Mouse (Mus musculus) forebrain, embryonic 16.5 days (tissue): ENCODE measurements around the gene Ica1. TPM values are rescaled to one million over a fixed set of nuclear protein-coding genes. Genes with fewer than 3 reads are reported as not detected.

Experiments
- ATAC-seq: fragments of 200-750 bp; cut with Nextera tagmentation; 2 replicates; pipeline ENCODE4 v1.8.0; 2017; ENCODE audit warnings: mild to moderate bottlenecking, moderate library complexity
- H3K27ac ChIP-seq: fragments of 300-500 bp; sonication (generic); 2 replicates; pipeline ENCODE4 v1.5.1; 2014; ENCODE audit warnings: low read length, control low read depth
- H3K27me3 ChIP-seq: fragments of 300-500 bp; sonication (generic); replicated peaks from 2 replicates; pipeline ENCODE4 v1.6.1; 2014; ENCODE audit warnings: low read length; ENCODE audit not compliant: control insufficient read depth, insufficient read depth
- H3K36me3 ChIP-seq: fragments of 300-500 bp; sonication (generic); 2 replicates; pipeline ENCODE4 v1.6.1; 2014; ENCODE audit not compliant: control insufficient read depth, insufficient read depth
- H3K4me1 ChIP-seq: fragments of 300-500 bp; sonication (generic); replicated peaks from 2 replicates; pipeline ENCODE4 v1.6.1; 2014; ENCODE audit warnings: low read length; ENCODE audit not compliant: control insufficient read depth, insufficient read depth
- H3K4me2 ChIP-seq: fragments of 300-500 bp; sonication (generic); 2 replicates; pipeline ENCODE4 v1.6.1; 2014; ENCODE audit warnings: mild to moderate bottlenecking, low read length, control low read depth
- H3K4me3 ChIP-seq: fragments of 300-500 bp; sonication (generic); replicated peaks from 2 replicates; pipeline ENCODE4 v1.5.1; 2014; ENCODE audit warnings: mild to moderate bottlenecking, low read length, control low read depth
- H3K9ac ChIP-seq: fragments of 300-500 bp; sonication (generic); replicated peaks from 2 replicates; pipeline ENCODE4 v1.6.1; 2014; ENCODE audit warnings: low read depth, low read length, control low read depth
- H3K9me3 ChIP-seq: fragments of 300-500 bp; sonication (generic); 2 replicates; pipeline ENCODE4 v1.6.1; 2016; ENCODE audit warnings: low read length; ENCODE audit not compliant: control insufficient read depth
- WGBS: fragments of 180-500 bp; shearing (Covaris S2); extraction: QIAGEN DNeasy Blood & Tissue Kit; methylation state at CpG from one replicate; pipeline ENCODE4 v1.1.7; 2014; 5-methylcytosine and 5-hydroxymethylcytosine counted together
- polyA plus RNA-seq: library from polyadenylated mRNA; unstranded; fragments of >200 nt; fragmentation: Nextera tagmentation; extraction: Ambion mirVana; gene quantifications from 2 replicates; pipeline ENCODE4 v1.2.1, GENCODE M21; 2015

Gene Ica1
- polyA plus RNA-seq, 1 experiment from 2014 or later = 55.6 TPM

DNA sequence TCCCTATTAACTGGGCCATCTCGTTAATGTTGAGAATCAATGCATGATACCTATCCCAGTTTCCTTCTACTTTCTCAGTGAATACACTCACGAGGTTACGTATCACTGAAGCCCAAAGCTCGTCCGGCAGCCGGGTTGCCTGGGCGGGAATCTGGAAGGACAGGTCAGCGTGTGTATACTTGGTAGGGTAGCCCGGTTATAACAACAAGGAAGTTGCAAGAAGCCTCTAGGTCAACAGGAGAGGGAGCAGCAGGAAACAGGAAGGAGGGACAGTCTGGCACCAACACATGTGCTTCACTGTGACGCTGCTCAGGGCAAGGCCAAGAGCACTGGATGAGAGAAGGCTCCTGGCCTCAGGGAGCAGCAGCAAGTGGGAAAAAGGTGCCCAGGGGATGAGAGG lies 7.9 kb downstream of the Ica1 start:
- H3K9me3 ChIP-seq = no peaks in the 10 kb centered on the region
- 65% methylated on average over 10 of the region's 10 CpGs for WGBS
- H3K4me3 ChIP-seq = no peak overlapping the region
- H3K4me1 ChIP-seq = no peaks in the 10 kb centered on the region
- H3K27me3 ChIP-seq = no peaks in the 10 kb centered on the region
- H3K9ac ChIP-seq = no peak overlapping the region
- no peak for ATAC-seq
- H3K4me2 ChIP-seq = no peak overlapping the region
- no peaks in the 10 kb centered on the region for H3K36me3 ChIP-seq
- H3K27ac ChIP-seq = no peak overlapping the region

DNA sequence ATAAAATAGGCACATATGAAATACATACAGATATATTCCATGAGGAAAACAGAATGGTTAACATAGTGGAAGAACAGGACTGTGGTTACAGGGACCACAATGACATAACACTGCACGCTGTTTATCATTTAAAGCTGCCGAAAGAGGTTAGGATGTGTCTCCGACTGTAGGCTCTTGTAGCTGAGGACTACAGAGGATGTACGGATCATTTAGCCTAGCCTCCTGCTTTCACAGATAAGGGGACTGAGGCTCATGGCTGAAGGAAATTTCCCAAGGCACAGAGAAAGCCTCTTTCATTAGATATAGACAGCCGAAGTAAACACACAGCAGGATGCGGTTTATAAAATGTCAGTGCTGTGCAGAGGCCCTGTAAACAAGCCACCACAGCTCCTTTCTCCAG lies 8.5 kb downstream of the Ica1 start:
- Histone ChIP-seq H3K4me3 (no peak overlapping the region), H3K27ac (no peak overlapping the region), H3K9ac (no peak overlapping the region), H3K36me3 (no peaks in the 10 kb centered on the region), H3K27me3 (no peaks in the 10 kb centered on the region), H3K9me3 (no peaks in the 10 kb centered on the region), H3K4me2 (no peak overlapping the region), H3K4me1 (no peaks in the 10 kb centered on the region)
- WGBS = 45% methylated on average over 6 of the region's 6 CpGs
- ATAC-seq = no peak

DNA sequence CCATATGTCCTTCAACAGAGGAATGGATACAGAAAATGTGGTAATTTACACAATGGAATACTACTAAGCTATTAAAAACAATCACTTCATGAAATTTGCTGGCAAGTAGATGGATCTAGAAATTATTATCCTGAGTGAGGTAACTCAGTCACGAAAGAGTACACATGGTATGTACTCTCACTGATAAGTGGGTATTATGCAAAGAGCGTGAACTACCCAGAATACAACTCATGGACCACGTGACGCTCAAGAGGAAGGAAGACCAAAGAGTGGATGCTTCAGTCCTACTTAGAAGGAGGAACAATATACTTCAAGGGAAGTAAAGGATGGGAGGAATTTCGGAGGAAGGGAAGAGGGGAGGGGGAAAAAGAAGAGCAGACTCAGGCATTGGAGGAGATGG lies 11.6 kb downstream of the Ica1 start:
- Histone ChIP-seq H3K4me2 (no peak overlapping the region), H3K36me3 (no peaks in the 10 kb centered on the region), H3K4me1 (no peaks in the 10 kb centered on the region), H3K9me3 (no peaks in the 10 kb centered on the region), H3K4me3 (no peak overlapping the region), H3K27me3 (no peaks in the 10 kb centered on the region), H3K27ac (no peak overlapping the region), H3K9ac (no peak overlapping the region)
- no peak for ATAC-seq
- WGBS = 88% methylated on average over 5 of the region's 5 CpGs

DNA sequence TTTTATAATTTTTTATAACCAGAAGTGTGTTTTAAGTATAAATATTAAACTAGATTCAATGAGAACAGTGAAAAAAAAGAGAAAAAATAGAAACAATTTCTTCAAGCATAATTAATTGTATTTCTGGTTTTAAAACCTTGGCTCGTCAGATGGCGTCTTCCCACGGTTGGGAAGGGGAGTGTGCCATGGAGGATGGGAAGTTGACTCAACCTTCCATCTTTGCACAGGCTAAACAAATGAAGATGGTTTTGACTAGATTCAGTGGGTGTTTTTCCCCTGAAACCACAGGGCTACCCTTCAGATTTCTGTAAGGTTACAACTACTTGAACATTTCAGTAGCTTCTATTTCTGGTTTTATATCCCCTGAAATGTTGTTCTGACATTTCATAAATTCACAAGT lies 12.5 kb downstream of the Ica1 start:
- Histone ChIP-seq H3K4me3 (no peak overlapping the region), H3K27me3 (no peaks in the 10 kb centered on the region), H3K27ac (no peak overlapping the region), H3K4me1 (no peaks in the 10 kb centered on the region), H3K9ac (no peak overlapping the region), H3K4me2 (no peak overlapping the region), H3K9me3 (no peaks in the 10 kb centered on the region), H3K36me3 (no peaks in the 10 kb centered on the region)
- no peak for ATAC-seq
- WGBS = 97% methylated on average over 3 of the region's 3 CpGs

DNA sequence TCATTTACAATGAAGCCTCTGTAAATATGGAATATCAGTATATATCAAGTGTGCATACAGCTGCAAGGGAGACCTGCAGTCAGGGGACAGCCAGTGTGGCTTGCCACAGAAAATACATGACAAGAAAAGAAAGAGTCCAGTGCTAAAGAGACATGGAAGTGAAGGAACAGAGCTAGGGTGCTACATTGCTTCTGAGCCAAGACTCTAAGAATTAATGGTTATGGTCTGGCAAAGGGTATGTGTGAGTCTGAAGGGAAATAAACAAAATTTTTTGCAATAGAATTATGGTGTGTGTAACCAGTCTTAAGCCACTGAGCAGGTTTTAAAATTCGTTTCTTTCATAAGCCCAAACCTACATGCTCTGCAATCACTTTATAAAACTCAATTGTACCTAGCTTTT lies 13.2 kb downstream of the Ica1 start:
- Histone ChIP-seq H3K4me3 (no peak overlapping the region), H3K4me1 (no peaks in the 10 kb centered on the region), H3K36me3 (no peaks in the 10 kb centered on the region), H3K27me3 (no peaks in the 10 kb centered on the region), H3K9me3 (no peaks in the 10 kb centered on the region), H3K27ac (no peak overlapping the region), H3K9ac (no peak overlapping the region), H3K4me2 (no peak overlapping the region)
- 63% methylated on average over 1 of the region's 1 CpGs for WGBS
- no peak for ATAC-seq

DNA sequence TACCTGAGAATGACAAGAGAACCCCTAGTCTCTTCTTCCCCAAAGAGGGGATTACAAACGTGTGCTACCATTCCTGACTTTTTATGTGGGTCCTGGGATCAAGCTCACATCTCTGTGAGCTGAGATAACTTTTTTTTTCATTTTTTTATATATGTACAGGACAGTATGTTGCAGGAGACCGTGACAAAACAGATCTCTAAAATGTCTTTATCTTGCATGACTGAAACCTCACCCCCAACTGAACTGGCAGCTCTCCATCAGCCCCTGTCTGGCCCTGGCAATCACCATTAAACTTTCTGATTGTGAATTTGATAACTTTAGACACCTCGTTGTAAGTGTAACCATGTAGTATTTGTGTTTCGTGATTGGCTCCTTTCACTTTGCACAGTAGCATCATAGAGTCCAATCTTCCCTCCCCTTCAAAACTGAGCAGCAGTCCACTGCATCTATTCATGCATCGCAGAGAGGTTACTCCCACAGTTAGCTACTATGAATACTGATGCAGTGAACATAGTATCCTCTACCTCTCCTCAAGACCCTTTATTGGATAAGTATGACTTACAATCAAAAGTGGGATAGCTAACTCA lies 17.5 kb downstream of the Ica1 start:
- no peak for ATAC-seq
- 80% methylated on average over 5 of the region's 5 CpGs for WGBS
- no peaks in the 10 kb centered on the region for H3K4me1 ChIP-seq
- H3K9ac ChIP-seq = no peak overlapping the region
- no peaks in the 10 kb centered on the region for H3K9me3 ChIP-seq
- no peaks in the 10 kb centered on the region for H3K36me3 ChIP-seq
- no peaks in the 10 kb centered on the region for H3K27me3 ChIP-seq
- H3K4me3 ChIP-seq = no peak overlapping the region
- H3K27ac ChIP-seq = no peak overlapping the region
- no peak overlapping the region for H3K4me2 ChIP-seq

DNA sequence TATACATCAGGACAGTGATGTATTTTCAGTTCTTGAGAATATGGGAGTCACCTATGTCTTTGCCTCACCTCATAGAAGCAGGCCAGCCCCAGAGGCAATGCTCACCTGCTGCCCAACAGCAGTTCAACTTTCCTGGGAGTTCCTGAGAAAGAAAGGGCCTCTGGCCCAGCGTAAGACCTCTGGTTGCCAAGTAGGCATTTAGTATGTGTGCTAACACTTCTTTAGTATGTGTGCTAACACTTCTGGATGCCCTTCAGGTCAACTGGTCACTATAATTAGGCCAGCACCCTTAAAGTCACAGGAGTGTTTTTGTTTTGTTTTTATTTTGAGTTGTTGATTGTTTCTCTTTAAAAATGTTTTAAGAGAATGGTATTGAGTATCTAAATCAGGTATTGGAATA lies 18.4 kb downstream of the Ica1 start:
- no peak overlapping the region for H3K27ac ChIP-seq

DNA sequence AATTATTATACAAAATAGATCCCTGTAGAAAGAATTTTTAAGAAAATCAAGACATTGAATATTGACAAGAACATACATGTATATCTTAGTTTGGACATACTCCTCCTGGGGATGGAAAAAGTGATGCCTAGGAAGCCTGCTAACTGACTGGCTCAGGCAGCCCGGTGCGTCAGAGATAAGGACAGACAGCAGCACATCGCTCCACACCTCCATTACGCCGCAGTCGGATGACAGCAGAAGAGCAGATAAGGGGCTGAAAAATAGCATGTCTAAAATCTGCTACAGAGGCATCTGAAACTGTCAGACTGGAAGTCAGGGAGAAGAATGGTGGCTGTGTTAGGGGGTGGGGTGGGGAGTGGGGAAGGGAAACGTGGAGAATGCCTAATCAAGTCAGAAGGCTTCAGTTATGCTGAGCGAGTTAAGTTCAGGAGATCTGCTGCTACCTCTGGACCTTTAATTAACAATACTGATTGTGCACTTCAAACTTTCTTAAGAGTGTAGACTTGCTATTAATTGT lies 22.5 kb downstream of the Ica1 start:
- Histone ChIP-seq H3K9ac (no peak overlapping the region), H3K27ac (no peak overlapping the region), H3K9me3 (no peaks in the 10 kb centered on the region), H3K4me2 (no peak overlapping the region), H3K36me3 (0 out of 2 replicates have a peak, but pooled peaks cover 4% of the 10 kb centered on the region), H3K4me1 (no peaks in the 10 kb centered on the region), H3K27me3 (no peaks in the 10 kb centered on the region), H3K4me3 (no peak overlapping the region)
- no peak for ATAC-seq
- WGBS = 71% methylated on average over 8 of the region's 8 CpGs

More for the DNA sequence above, 18.4 kb downstream of the Ica1 start:
- H3K9ac ChIP-seq = no peak overlapping the region
- no peak overlapping the region for H3K4me3 ChIP-seq
- H3K4me1 ChIP-seq = no peaks in the 10 kb centered on the region
- 88% methylated on average over 1 of the region's 1 CpGs for WGBS
- H3K27me3 ChIP-seq = no peaks in the 10 kb centered on the region
- H3K9me3 ChIP-seq = no peaks in the 10 kb centered on the region
- H3K36me3 ChIP-seq = no peaks in the 10 kb centered on the region
- no peak overlapping the region for H3K4me2 ChIP-seq
- no peak for ATAC-seq

DNA sequence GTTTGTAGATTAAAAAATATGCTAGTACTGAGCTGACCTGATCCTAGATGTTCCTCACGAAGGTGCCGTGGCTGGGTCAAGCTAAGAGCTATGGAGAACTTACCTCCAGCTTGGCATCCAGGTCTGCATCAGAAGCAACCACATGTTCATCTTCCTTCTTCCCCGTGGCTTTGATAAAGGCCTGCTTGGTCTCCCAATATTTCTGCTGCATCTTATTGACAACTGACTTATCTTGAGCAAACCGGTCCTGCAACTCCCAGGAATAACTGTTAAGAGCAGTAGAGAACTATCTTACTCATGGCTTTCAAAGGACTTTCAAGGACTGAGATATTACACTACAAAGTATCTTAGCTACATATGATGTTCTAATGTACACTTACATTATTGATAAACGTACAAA lies 23.8 kb downstream of the Ica1 start:
- no peak overlapping the region for H3K27ac ChIP-seq
- ATAC-seq = no peak
- no peaks in the 10 kb centered on the region for H3K4me1 ChIP-seq
- H3K27me3 ChIP-seq = no peaks in the 10 kb centered on the region
- H3K9ac ChIP-seq = no peak overlapping the region
- 0 out of 2 replicates have a peak, but pooled peaks cover 4% of the 10 kb centered on the region for H3K36me3 ChIP-seq
- no peaks in the 10 kb centered on the region for H3K9me3 ChIP-seq
- no peak overlapping the region for H3K4me3 ChIP-seq
- WGBS = 92% methylated on average over 5 of the region's 5 CpGs
- no peak overlapping the region for H3K4me2 ChIP-seq

DNA sequence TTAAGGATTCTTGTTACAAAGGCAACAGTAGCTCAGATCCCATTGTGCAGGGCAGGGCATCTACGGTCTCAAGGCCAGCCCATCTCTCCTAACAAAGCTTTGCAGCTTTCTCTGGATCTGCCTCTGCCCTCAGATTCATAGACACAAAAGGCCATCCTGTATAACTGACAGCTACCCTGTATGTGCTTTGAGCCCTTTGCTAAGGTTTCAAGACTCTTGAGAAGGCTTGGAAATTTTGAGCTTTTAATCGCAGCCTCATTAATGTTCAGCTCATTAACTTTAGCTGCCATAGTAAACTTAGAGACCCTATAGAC lies 24.6 kb downstream of the Ica1 start:
- Histone ChIP-seq H3K9ac (no peak overlapping the region), H3K4me1 (no peaks in the 10 kb centered on the region), H3K9me3 (no peaks in the 10 kb centered on the region), H3K36me3 (0 out of 2 replicates have a peak, but pooled peaks cover 4% of the 10 kb centered on the region), H3K27me3 (no peaks in the 10 kb centered on the region), H3K27ac (no peak overlapping the region), H3K4me3 (no peak overlapping the region), H3K4me2 (no peak overlapping the region)
- WGBS = 6% methylated on average over 2 of the region's 2 CpGs
- no peak for ATAC-seq
